Mouse (Mus musculus) embryo, embryonic 11.5 days (tissue): ENCODE data around the gene Mvk.

Experiments
- DNase-seq: peaks from one replicate; pipeline ENCODE4 v3.0.0-alpha.2; 2012; ENCODE audit warnings: low read depth, low spot score

Mvk gene

GRCm38 (mm10) chr5:114443566-114444367 lies at the start of gene Mvk, which contains the start of gene Mmab:
Mvk (plus strand) TSS chr5:114444269.
Mmab (minus strand) TSS chr5:114444060.
- peak; percentile 94 for DNase-seq

GRCm38 (mm10) chr5:114406592-114406991 lies 37.5 kb upstream of the Mvk start:
- no peak for DNase-seq

DNA sequence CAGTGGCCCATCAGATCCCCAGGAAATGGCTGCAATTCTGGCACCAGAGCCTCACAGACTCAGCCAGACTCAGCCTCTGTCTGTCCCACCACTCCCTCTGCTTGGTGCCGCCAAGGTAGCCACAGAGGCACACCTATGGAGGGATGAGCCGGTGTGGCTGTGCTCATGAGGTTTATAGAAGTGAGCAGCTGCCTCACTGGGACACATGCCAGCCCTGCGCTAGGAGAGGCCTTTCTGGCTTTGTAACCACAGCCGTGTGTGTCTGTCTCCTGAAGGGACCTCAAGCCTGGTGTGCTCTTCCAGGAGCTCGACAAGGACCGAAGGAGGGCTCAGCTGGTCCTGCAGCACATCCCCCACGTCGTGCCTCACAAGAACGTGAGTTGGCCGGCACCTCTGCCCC lies 36.8 kb upstream of the Mvk start:
- DNase-seq = no peak

DNA sequence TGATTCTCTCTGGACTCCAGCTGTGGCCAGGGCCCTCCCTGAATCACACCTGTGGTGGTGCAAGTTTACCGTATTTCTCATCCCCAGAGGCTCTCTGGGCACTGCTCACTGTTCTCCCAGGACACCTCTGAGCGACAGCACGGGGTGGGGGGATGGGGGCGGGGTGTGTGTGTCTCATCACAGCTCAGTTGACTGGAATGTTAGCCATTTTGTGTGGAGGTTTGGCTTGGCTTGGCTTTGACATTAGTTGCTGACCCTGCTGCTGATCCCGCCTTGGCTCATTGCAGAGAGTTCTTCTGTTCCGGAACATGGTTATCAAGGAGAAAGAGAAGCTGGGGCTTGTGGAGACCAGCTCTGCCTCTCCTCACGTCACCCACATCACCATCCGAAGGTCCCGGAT lies 36.3 kb upstream of the Mvk start:
- no peak for DNase-seq

- DNase-seq = no peak
These were observed 35.2 kb upstream of the Mvk start for GRCm38 (mm10) chr5:114408846-114409245.

DNA sequence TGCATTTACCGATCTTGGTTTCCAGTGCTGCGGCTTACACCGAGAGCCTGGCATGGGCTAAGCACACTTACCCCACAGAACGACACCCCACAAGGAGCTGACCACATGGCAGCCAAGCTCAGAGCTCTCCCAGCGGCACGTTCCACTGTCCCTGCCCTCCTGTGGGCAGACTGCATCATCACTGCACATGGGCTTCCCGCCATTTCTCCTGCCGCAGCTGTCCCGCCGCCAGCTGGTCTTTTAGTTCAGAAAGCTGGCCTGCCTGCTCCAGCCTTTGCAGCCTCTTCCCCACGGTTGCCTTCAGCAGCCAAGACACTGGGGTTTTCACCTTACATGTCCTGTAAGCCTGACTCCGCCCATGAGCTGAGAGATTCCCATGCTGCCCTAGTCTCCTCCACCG lies 33.6 kb upstream of the Mvk start:
- DNase-seq = no peak

- DNase-seq = peak; percentile 13
These were observed 31.6 kb upstream of the Mvk start for GRCm38 (mm10) chr5:114412361-114412998.

DNA sequence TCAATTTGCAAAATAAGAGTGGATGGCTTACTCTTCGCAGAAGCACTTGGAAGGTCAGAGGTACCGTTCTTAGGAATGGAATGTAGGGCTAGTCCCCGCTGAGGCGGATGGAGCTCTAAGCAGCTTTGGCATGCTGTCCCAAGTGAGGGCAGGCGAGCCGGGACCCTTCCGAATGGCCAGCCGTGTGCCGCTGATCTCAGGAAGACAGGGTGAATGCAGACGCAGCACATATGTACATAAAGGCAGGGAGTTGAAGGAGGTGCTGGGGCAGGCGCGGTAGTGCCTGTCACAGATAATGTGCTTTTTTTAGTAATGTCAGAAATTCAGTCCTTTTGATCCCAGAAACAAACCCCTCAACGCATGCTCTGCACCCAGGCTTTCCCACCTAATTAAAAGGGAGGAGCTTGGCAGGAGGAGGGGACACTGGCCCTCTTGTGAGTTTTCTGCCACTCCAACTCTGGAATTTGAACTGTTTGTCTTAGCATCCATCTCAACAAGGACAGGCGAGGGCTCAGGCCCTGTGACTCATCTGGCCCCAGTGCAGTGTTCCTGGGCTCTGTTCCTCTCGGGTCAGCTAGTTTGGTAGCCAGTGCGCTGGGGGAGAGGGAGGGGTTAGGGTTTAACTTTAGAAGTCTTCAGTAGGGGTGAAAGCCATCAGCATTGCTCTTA lies 30.9 kb upstream of the Mvk start:
- no peak for DNase-seq

- no peak for DNase-seq
These were observed 28.5 kb upstream of the Mvk start for GRCm38 (mm10) chr5:114415606-114416005.

DNA sequence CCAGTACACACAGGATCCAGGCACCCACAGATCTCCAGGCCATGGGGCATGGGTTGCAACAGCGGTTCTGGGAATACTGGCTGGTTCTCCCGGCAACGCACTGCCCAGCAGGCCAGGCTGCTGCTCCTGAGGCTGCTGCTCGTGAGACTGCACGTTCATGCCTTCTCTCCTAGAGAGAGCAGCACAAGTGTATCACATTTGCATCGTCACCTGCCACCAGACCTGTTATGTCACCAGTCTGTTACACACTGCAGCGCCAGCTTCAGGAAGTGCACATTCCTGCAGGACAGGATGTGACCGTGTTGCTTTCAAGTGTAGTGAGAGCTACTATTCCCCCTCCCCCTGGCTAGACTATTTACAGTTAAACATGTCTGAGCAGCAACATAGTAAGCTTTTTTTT lies 27.2 kb upstream of the Mvk start:
- no peak for DNase-seq

DNA sequence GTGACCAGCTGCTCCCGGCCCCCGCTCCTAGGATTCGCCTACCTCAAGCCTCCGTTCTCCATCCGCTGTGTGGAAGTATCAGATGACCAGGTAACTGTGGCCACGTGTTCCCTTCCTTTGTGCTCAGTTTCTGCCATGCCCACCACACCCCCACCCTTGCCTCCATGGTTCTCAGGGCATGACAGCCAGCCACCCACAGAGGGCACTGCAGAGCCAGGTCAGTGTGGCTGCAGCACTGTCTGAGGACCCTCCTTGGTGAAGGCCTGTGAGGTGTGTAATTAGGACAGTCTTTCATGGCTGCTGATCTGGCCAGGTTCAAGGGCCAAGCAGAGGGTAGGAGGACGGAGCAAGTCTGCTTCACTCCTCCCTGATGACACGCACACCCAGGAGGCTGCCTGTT lies 25.5 kb upstream of the Mvk start:
- DNase-seq = no peak

GRCm38 (mm10) chr5:114421561-114422298 lies 22.3 kb upstream of the Mvk start:
- no peak for DNase-seq

DNA sequence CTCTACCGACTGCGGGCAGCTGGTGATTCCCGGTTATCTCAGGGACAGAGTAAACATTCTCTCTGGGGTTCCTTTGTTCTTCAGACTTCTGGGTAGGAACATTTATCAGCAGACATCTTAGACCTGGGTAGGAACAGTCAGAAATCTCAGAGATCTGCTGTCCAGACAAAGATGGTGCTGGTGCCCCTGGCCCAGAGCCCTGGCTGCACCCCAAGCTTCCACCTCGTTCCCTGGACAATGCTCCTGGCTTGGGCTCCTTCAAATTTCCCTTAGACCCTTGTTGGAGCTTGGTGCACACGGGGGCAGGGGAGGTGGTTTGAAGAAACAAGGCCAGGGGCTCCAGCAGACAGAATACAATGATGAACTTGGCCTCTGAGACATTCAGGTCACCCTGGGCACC lies 21.5 kb upstream of the Mvk start:
- no peak for DNase-seq

DNA sequence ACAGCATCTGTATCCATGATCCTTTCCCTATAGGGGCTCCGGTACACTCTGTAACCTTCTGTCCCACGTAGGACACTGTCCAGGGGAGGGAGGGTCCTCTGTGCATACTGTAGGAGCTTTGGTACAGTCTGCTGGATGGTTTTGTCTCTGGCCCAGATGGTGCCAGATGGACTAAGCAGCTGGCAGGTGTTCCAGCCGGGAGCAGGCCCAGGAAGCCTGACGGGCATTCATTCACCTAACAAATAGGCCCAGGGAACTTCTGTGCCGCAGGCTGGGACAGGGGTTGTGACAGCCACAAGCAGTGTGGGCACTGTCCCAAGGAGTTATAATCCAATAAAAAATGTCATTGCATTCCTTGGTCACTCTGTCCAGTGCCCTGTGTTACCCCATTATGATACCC lies 20.1 kb upstream of the Mvk start:
- DNase-seq = no peak

DNA sequence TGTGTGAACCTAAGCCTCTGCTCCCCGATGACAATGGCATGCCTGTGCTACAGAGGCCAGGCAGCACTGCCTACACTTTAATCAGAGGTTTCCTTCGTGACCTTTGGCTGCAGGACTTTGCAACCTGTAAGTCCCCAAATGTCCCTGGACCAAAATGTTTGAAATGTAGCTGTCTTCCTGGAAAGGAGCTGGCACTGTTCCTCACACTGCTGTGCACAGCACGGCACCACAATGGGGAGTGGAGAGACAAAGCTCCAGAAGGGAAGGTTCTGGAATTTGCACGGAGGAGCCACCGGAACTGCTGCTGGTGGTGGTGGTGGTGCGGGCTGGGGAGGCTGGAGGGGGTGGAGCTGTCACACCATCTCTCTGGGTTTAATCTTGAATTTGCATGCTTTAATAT lies 17.3 kb upstream of the Mvk start:
- DNase-seq = no peak

DNA sequence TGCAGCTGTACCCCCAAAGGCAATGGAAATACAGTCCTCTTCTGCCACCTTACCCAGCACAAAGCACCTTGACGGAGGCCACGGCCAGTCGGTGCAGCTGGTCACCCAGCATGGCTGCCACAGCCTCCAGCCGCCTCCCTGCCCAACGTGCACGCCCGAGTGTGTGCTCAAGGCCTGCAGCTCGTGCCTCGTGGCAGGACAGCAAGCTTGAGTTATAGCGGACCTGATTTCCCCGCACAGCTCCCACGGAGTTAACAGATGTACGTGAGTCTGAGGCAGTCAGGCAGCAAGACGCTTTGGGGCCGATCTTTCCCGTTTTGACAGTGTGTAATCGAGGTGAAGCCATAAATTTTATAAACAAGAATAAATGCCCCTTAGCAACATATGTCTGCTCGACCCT lies 15.4 kb upstream of the Mvk start:
- no peak for DNase-seq

DNA sequence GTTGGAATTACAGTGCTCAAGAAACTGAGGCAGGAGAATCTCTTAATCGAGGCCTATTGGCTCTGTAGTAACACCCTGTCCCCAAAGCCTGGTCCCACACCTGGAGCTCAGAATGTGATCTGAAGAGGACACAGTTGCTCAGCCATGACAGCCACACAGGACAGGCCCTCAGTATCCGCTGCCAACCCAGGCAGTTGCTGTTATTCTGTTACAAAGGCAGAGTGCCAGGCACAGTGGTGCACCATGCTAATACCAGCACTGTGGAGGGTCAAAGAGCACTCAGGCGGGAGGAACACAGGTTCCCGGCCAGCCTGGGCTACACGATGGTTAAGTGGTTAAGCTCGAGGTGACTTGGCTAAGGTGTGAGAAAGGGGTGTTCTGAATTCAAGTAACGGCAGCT lies 14.3 kb upstream of the Mvk start:
- no peak for DNase-seq

GRCm38 (mm10) chr5:114434359-114434758 lies 9.7 kb upstream of the Mvk start:
- DNase-seq = no peak

DNA sequence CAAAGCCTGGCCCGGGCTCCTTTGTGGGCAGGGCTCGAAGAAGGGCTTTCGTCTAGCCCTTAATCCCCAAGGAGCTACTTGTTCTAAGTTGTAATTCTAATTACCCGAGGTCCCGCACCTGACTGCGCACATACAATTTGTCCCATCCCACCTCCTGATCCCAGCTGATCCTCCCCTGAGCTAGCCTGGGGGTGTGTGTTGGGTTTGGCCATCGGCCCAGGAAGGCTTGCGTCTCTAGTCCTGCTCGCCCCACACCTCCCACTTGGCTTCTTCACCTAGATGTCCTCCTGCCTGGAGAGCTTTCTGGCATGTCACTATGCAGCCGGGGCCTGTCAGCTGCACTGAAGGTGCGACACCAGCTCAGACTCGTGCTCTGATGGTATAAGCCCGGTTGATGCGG lies 8.5 kb upstream of the Mvk start:
- DNase-seq = no peak

- no peak for DNase-seq
These were observed 261 bp downstream of the Mvk start for GRCm38 (mm10) chr5:114444368-114444692.

DNA sequence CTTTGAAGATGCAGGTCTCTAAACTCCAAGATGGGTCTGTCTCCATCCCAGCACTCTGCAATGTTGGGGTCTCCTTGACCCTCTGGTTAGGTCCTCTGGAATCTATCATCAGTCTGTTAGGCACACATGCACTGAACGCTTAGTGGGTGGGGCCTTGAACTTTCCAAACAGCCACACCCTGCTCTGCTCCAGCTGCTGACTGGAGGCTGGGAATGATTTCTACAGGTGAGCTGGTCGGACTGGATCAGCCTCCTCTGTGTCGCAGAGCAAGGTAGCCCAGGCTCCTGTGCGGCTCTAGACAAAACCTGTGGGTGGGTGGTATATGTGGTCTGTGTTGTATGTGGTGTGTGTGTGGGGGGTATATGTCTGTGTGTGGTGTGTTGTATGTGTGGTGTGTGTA lies 4.9 kb downstream of the Mvk start:
- DNase-seq = no peak

GRCm38 (mm10) chr5:114456287-114456686 lies 12.2 kb downstream of the Mvk start:
- DNase-seq = no peak
